Mouse (Mus musculus) forebrain, embryonic 11.5 days (tissue): ENCODE measurements around the gene Ciao2a. TPM values are rescaled to one million over a fixed set of nuclear protein-coding genes. Genes with fewer than 3 reads are reported as not detected.

Experiments
- ATAC-seq: fragments of 200-750 bp; cut with Nextera tagmentation; replicated peaks from 2 replicates; pipeline ENCODE4 v1.8.0; 2017; ENCODE audit warnings: moderate TSS enrichment; ENCODE audit not compliant: low FRiP score
- DNase-seq: peaks from one replicate; pipeline ENCODE4 v3.0.0-alpha.2; 2017; ENCODE audit warnings: low spot score
- H3K27ac ChIP-seq: fragments of 300-500 bp; sonication (generic); 2 replicates; pipeline ENCODE4 v1.5.1; 2014; ENCODE audit warnings: low read depth, low read length
- H3K27me3 ChIP-seq: fragments of 300-500 bp; sonication (generic); 2 replicates; pipeline ENCODE4 v1.6.1; 2014; ENCODE audit warnings: mild to moderate bottlenecking, low read length, mixed read lengths; ENCODE audit not compliant: control insufficient read depth, insufficient read depth
- H3K36me3 ChIP-seq: fragments of 300-500 bp; sonication (generic); 2 replicates; pipeline ENCODE4 v1.6.1; 2014; ENCODE audit warnings: mild to moderate bottlenecking, low read length, moderate library complexity, mixed read lengths; ENCODE audit not compliant: control insufficient read depth, insufficient read depth
- H3K4me1 ChIP-seq: fragments of 300-500 bp; sonication (generic); replicated peaks from 2 replicates; pipeline ENCODE4 v1.6.1; 2014; ENCODE audit warnings: low read length, mixed read lengths; ENCODE audit not compliant: control insufficient read depth, insufficient read depth
- H3K4me2 ChIP-seq: fragments of 300-500 bp; sonication (generic); 2 replicates; pipeline ENCODE4 v1.6.1; 2014; ENCODE audit warnings: low read depth, mild to moderate bottlenecking, low read length, moderate library complexity, mixed read lengths; ENCODE audit not compliant: severe bottlenecking
- H3K4me3 ChIP-seq: fragments of 300-500 bp; sonication (generic); 2 replicates; pipeline ENCODE4 v1.5.1; 2014; ENCODE audit warnings: low read depth, low read length
- H3K9ac ChIP-seq: fragments of 300-500 bp; sonication (generic); 2 replicates; pipeline ENCODE4 v1.6.1; 2014; ENCODE audit warnings: low read length
- H3K9me3 ChIP-seq: fragments of 300-500 bp; sonication (generic); 2 replicates; pipeline ENCODE4 v1.6.1; 2016; ENCODE audit warnings: low read length, mixed read lengths; ENCODE audit not compliant: control insufficient read depth
- WGBS: fragments of 180-500 bp; shearing (Covaris S2); extraction: QIAGEN DNeasy Blood & Tissue Kit; methylation state at CpG from one replicate; pipeline ENCODE4 v1.1.7; 2014; 5-methylcytosine and 5-hydroxymethylcytosine counted together
- polyA plus RNA-seq: library from polyadenylated mRNA; unstranded; fragments of >200 nt; fragmentation: Nextera tagmentation; extraction: Ambion mirVana; gene quantifications from 2 replicates; pipeline ENCODE4 v1.2.1, GENCODE M21; 2014

Ciao2a gene
- polyA plus RNA-seq, 1 experiment from 2014 or later = 161 TPM

GRCm38 (mm10) chr9:66174985-66175384 is 48.6 kb downstream of the Ciao2a start:
- 84% methylated on average over 3 of the region's 3 CpGs for WGBS
- Histone ChIP-seq H3K36me3 (no peaks in the 10 kb centered on the region), H3K9ac (no peak overlapping the region), H3K4me3 (no peak overlapping the region), H3K27ac (no peak overlapping the region), H3K27me3 (no peaks in the 10 kb centered on the region), H3K4me1 (peaks cover 10% of the 10 kb centered on the region), H3K9me3 (no peaks in the 10 kb centered on the region), H3K4me2 (no peak overlapping the region)
- ATAC-seq (no peak), DNase-seq (no peak)

- H3K4me1 ChIP-seq = no peaks in the 10 kb centered on the region
- no peak overlapping the region for H3K4me2 ChIP-seq
- no peaks in the 10 kb centered on the region for H3K27me3 ChIP-seq
- H3K9me3 ChIP-seq = no peaks in the 10 kb centered on the region
- no peak overlapping the region for H3K27ac ChIP-seq
- no peak overlapping the region for H3K4me3 ChIP-seq
- H3K9ac ChIP-seq = no peak overlapping the region
- WGBS = 10% methylated on average over 1 of the region's 1 CpGs
- no peaks in the 10 kb centered on the region for H3K36me3 ChIP-seq
- DNase-seq = no peak
- ATAC-seq = no peak
Observed at GRCm38 (mm10) chr9:66177975-66178374, 51.6 kb downstream of the Ciao2a start.

DNA sequence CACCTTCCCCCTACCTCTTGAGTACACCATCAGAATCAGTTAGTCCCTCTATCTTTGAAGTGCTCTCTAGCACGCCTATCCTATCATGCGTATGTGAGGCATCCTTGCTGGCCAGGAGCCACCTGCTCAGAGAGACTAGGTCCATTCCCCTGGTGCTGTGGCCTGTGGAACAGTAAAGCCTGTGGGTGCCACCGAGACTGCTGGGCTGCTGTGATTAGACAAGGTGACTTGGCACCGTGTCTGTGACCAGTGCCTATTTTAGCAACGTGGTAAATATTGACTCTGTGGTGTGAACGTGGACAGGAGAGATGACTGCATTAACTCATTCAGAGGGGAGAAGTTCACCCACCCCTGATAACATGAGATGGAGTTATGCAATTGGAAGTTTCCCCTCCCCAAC is 53.4 kb downstream of the Ciao2a start:
- Histone ChIP-seq H3K9me3 (no peaks in the 10 kb centered on the region), H3K27me3 (no peaks in the 10 kb centered on the region), H3K4me3 (no peak overlapping the region), H3K4me1 (no peaks in the 10 kb centered on the region), H3K36me3 (no peaks in the 10 kb centered on the region), H3K27ac (no peak overlapping the region), H3K9ac (no peak overlapping the region), H3K4me2 (no peak overlapping the region)
- 90% methylated on average over 6 of the region's 6 CpGs for WGBS
- ATAC-seq (no peak), DNase-seq (no peak)

- ATAC-seq (no peak), DNase-seq (no peak)
- Histone ChIP-seq H3K4me2 (no peak overlapping the region), H3K4me3 (no peak overlapping the region), H3K4me1 (peaks cover under 1% of the 10 kb centered on the region), H3K27ac (no peak overlapping the region), H3K36me3 (no peaks in the 10 kb centered on the region), H3K27me3 (no peaks in the 10 kb centered on the region), H3K9me3 (no peaks in the 10 kb centered on the region), H3K9ac (no peak overlapping the region)
- WGBS = 82% methylated on average over 4 of the region's 4 CpGs
Observed at GRCm38 (mm10) chr9:66181126-66181825, 54.9 kb downstream of the Ciao2a start.

DNA sequence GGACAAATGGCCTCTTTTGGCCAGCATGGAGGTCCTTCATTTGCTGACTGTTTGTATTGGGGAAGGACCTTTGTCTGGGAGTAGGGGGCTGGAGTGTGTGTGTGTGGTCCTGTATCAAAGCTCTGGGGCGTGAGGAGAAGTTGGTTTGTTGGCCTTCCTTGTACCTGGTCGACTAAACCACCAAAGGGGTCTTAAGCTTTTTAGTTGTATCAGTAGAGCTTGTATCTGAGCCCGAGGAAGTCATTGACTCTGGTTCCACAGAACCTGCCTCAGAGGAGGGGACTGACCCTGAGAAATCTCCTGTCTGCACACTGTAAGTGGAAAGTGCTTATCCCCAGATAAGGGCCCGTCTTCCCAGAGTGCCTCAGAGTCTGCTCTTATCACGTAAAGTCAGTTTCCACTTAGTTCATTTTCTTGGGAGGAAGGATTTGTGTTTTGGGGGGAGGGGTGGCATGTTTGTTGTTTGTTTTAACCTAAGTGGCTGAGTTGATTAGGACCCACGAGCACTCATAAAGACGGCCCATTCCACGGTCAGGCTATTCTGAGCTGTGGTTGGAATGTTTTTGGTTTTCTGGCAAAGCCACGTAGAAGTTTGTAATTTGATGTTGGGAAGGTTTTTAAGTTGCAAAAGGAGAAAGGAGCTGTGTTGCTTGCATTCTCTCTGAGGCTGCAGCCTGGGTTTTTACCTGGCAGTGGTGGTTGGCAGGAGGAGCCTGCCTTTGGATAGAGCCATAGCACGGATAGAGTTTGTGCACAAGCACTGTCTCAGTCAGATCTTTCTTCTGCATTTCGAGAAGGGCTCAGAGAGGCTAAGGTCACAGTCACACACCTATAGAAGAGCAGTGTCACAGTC is 55.6 kb downstream of the Ciao2a start:
- Histone ChIP-seq H3K36me3 (no peaks in the 10 kb centered on the region), H3K9me3 (no peaks in the 10 kb centered on the region), H3K27me3 (no peaks in the 10 kb centered on the region), H3K27ac (no peak overlapping the region), H3K9ac (no peak overlapping the region), H3K4me1 (peaks cover 6% of the 10 kb centered on the region), H3K4me2 (no peak overlapping the region), H3K4me3 (no peak overlapping the region)
- no peak for DNase-seq
- no peak for ATAC-seq
- WGBS = 68% methylated on average over 11 of the region's 11 CpGs

DNA sequence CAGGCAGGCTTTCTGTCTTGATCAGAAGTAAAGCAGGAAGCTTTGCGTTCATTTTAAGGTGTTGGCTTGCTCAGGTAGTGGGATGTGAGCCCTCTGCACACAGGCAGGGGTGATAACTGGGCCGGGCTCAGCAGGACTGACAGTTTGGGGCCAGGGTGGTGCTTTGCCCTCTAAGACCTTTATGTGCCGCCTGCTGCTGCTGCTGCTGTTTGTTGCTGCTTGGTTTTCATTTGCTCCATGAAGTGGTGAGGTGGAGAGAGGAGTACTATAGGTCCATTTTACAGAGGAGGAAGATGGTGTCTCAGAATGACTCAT is 56.2 kb downstream of the Ciao2a start:
- no peaks in the 10 kb centered on the region for H3K27me3 ChIP-seq
- no peak overlapping the region for H3K4me2 ChIP-seq
- H3K27ac ChIP-seq = no peak overlapping the region
- no peak overlapping the region for H3K9ac ChIP-seq
- DNase-seq (no peak), ATAC-seq (no peak)
- 78% methylated on average over 3 of the region's 3 CpGs for WGBS
- no peaks in the 10 kb centered on the region for H3K36me3 ChIP-seq
- no peaks in the 10 kb centered on the region for H3K9me3 ChIP-seq
- H3K4me1 ChIP-seq = peaks cover 6% of the 10 kb centered on the region
- H3K4me3 ChIP-seq = no peak overlapping the region

- H3K9me3 ChIP-seq = no peaks in the 10 kb centered on the region
- H3K4me1 ChIP-seq = peaks cover 6% of the 10 kb centered on the region
- H3K9ac ChIP-seq = no peak overlapping the region
- H3K4me2 ChIP-seq = no peak overlapping the region
- DNase-seq = no peak
- H3K27me3 ChIP-seq = no peaks in the 10 kb centered on the region
- ATAC-seq = no peak
- H3K36me3 ChIP-seq = no peaks in the 10 kb centered on the region
- no peak overlapping the region for H3K27ac ChIP-seq
- no peak overlapping the region for H3K4me3 ChIP-seq
- WGBS = 82% methylated on average over 3 of the region's 3 CpGs
Observed at GRCm38 (mm10) chr9:66183023-66183422, 56.6 kb downstream of the Ciao2a start.

- Histone ChIP-seq H3K27ac (no peak overlapping the region), H3K36me3 (no peaks in the 10 kb centered on the region), H3K27me3 (no peaks in the 10 kb centered on the region), H3K4me1 (peaks cover 6% of the 10 kb centered on the region), H3K4me3 (no peak overlapping the region), H3K9ac (no peak overlapping the region), H3K9me3 (no peaks in the 10 kb centered on the region), H3K4me2 (no peak overlapping the region)
- DNase-seq (no peak), ATAC-seq (no peak)
- WGBS = 58% methylated on average over 5 of the region's 5 CpGs
Observed at GRCm38 (mm10) chr9:66184572-66184971, 58.2 kb downstream of the Ciao2a start.
